Mouse (Mus musculus) MEL (cell line): Measurements from ENCODE around the gene Cwc15. TPM values are rescaled to one million over a fixed set of nuclear protein-coding genes. Genes with fewer than 3 reads are reported as not detected.
A peak's percentile ranks its signal among the peaks of the same experiment; 100 is the strongest.

Experiments
- DNase-seq: peaks from one replicate; pipeline ENCODE4 v3.0.0; 2011; ENCODE audit warnings: low read depth, low spot score
- H3K27ac ChIP-seq: 2 replicates; pipeline ENCODE4 v1.5.1; 2012; ENCODE audit warnings: low read depth, mild to moderate bottlenecking, control low read depth, low read length, moderate library complexity; ENCODE audit not compliant: control insufficient read depth
- H3K27me3 ChIP-seq, 2 experiments: fragments of 150-350 bp in 1 of 2; sonication (generic) in 1 of 2; 2 replicates each; pipeline ENCODE4 v1.6.1; 2012; ENCODE audit warnings: low read length in 2 of 2, mild to moderate bottlenecking in 2 of 2, improper control_type of control experiment in 1 of 2, moderate library complexity in 1 of 2; ENCODE audit not compliant: insufficient read depth in 2 of 2, control insufficient read depth in 1 of 2
- H3K36me3 ChIP-seq, 2 experiments: 2 replicates each; pipeline ENCODE4 v1.6.1; 2012 to 2014; ENCODE audit warnings: low read length in 2 of 2, improper control_type of control experiment in 1 of 2, inconsistent platforms in 1 of 2, mild to moderate bottlenecking in 1 of 2; ENCODE audit not compliant: insufficient read depth in 2 of 2, control insufficient read depth in 1 of 2
- H3K4me1 ChIP-seq, 2 experiments: fragments of 150-350 bp in 1 of 2; sonication (generic) in 1 of 2; 2 replicates each; pipeline ENCODE4 v1.6.1; 2012; ENCODE audit warnings: low read length in 2 of 2, improper control_type of control experiment in 1 of 2, mild to moderate bottlenecking in 1 of 2; ENCODE audit not compliant: insufficient read depth in 2 of 2, control insufficient read depth in 1 of 2
- H3K4me3 ChIP-seq, 2 experiments: fragments of 150-350 bp in 1 of 2; sonication (generic) in 1 of 2; 2 replicates each; pipeline ENCODE4 v1.5.1; 2012; ENCODE audit warnings: low read depth in 2 of 2, low read length in 2 of 2, mild to moderate bottlenecking in 2 of 2, moderate library complexity in 2 of 2, control low read depth in 1 of 2, improper control_type of control experiment in 1 of 2; ENCODE audit not compliant: control insufficient read depth in 1 of 2, insufficient read depth in 1 of 2
- H3K79me2 ChIP-seq: 2 replicates; pipeline ENCODE4 v1.6.1; 2012; ENCODE audit warnings: mild to moderate bottlenecking, low read length, moderate library complexity; ENCODE audit not compliant: control insufficient read depth, poor library complexity, insufficient read depth
- H3K9ac ChIP-seq: 2 replicates; pipeline ENCODE4 v1.6.1; 2012; ENCODE audit warnings: low read depth, mild to moderate bottlenecking, control low read depth, low read length, moderate library complexity; ENCODE audit not compliant: control insufficient read depth, poor library complexity, severe bottlenecking
- H3K9me3 ChIP-seq: fragments of 150-350 bp; sonication (generic); replicated peaks from 2 replicates; pipeline ENCODE4 v1.6.1; 2012; ENCODE audit warnings: mild to moderate bottlenecking, low read length, improper control_type of control experiment, moderate library complexity; ENCODE audit not compliant: insufficient read depth
- BHLHE40 ChIP-seq: IDR thresholded peaks from 2 replicates; pipeline ENCODE4 v1.6.1; 2012; ENCODE audit warnings: low read depth, mild to moderate bottlenecking, inconsistent platforms, low read length, improper control_type of control experiment, borderline replicate concordance
- CHD1 ChIP-seq: IDR thresholded peaks from 2 replicates; pipeline ENCODE4 v1.6.1; 2012; ENCODE audit warnings: low read depth, mild to moderate bottlenecking, inconsistent platforms, low read length, improper control_type of control experiment
- CHD2 ChIP-seq: IDR thresholded peaks from 2 replicates; pipeline ENCODE4 v1.6.1; 2011; ENCODE audit warnings: low read length, improper control_type of control experiment
- CTCF ChIP-seq, 3 experiments: IDR thresholded peaks in 2 of 3; conservative IDR thresholded peaks in 1 of 3; 2 replicates each; pipeline ENCODE4 v1.5.1; 2011 to 2012; ENCODE audit warnings: low read length in 3 of 3, low read depth in 2 of 3, mild to moderate bottlenecking in 2 of 3, improper control_type of control experiment in 1 of 3, inconsistent platforms in 1 of 3, mixed read lengths in 1 of 3, moderate library complexity in 1 of 3; ENCODE audit not compliant: control insufficient read depth in 1 of 3, insufficient read depth in 1 of 3, poor library complexity in 1 of 3, severe bottlenecking in 1 of 3
- E2F4 ChIP-seq: IDR thresholded peaks from 2 replicates; pipeline ENCODE4 v1.6.1; 2011; ENCODE audit warnings: low read depth, low read length, improper control_type of control experiment, borderline replicate concordance
- EP300 ChIP-seq, 2 experiments: IDR thresholded peaks; 2 replicates each; pipeline ENCODE4 v1.6.1; 2011; ENCODE audit warnings: improper control_type of control experiment in 2 of 2, low read length in 2 of 2, low read depth in 1 of 2, mild to moderate bottlenecking in 1 of 2
- ETS1 ChIP-seq: IDR thresholded peaks from 2 replicates; pipeline ENCODE4 v1.6.1; 2012; ENCODE audit warnings: low read depth, mild to moderate bottlenecking, inconsistent platforms, low read length, improper control_type of control experiment, moderate library complexity
- GABPA ChIP-seq: IDR thresholded peaks from 2 replicates; pipeline ENCODE4 v1.6.1; 2012; ENCODE audit warnings: low read depth, mild to moderate bottlenecking, inconsistent platforms, low read length, improper control_type of control experiment, moderate library complexity
- GATA1 ChIP-seq: IDR thresholded peaks from 2 replicates; pipeline ENCODE4 v1.6.1; 2011; ENCODE audit warnings: low read depth, low read length, improper control_type of control experiment
- HCFC1 ChIP-seq: IDR thresholded peaks from 2 replicates; pipeline ENCODE4 v1.6.1; 2012; ENCODE audit warnings: low read depth, mild to moderate bottlenecking, inconsistent platforms, low read length, improper control_type of control experiment, moderate library complexity
- KAT2A ChIP-seq: conservative IDR thresholded peaks from 2 replicates; pipeline ENCODE4 v1.6.1; 2012; ENCODE audit warnings: low read depth, low read length, improper control_type of control experiment, inconsistent platforms
- MAFK ChIP-seq: IDR thresholded peaks from 2 replicates; pipeline ENCODE4 v1.6.1; 2011; ENCODE audit warnings: low read depth, mild to moderate bottlenecking, low read length, improper control_type of control experiment, borderline replicate concordance
- MAZ ChIP-seq: IDR thresholded peaks from 2 replicates; pipeline ENCODE4 v1.6.1; 2012; ENCODE audit warnings: low read depth, mild to moderate bottlenecking, inconsistent platforms, low read length, improper control_type of control experiment
- MEF2A ChIP-seq: IDR thresholded peaks from 2 replicates; pipeline ENCODE4 v1.6.1; 2014; ENCODE audit warnings: low read depth, mild to moderate bottlenecking, inconsistent platforms, low read length, improper control_type of control experiment; ENCODE audit not compliant: poor library complexity, insufficient replicate concordance, severe bottlenecking; ENCODE audit errors: extremely low read depth
- MXI1 ChIP-seq: IDR thresholded peaks from 2 replicates; pipeline ENCODE4 v1.6.1; 2011; ENCODE audit warnings: mild to moderate bottlenecking, low read depth, low read length, improper control_type of control experiment
- MYB ChIP-seq: IDR thresholded peaks from 2 replicates; pipeline ENCODE4 v1.6.1; 2011; ENCODE audit warnings: mild to moderate bottlenecking, low read depth, low read length, improper control_type of control experiment
- MYC ChIP-seq: IDR thresholded peaks from 2 replicates; pipeline ENCODE4 v1.6.1; 2011; ENCODE audit warnings: low read depth, mild to moderate bottlenecking, low read length, improper control_type of control experiment, moderate library complexity
- NELFE ChIP-seq: IDR thresholded peaks from 2 replicates; pipeline ENCODE4 v1.6.1; 2011; ENCODE audit warnings: low read depth, low read length, improper control_type of control experiment
- NRF1 ChIP-seq: IDR thresholded peaks from 2 replicates; pipeline ENCODE4 v1.6.1; 2014; ENCODE audit warnings: low read depth, mild to moderate bottlenecking, inconsistent platforms, low read length, improper control_type of control experiment, moderate library complexity; ENCODE audit not compliant: poor library complexity, insufficient read depth, severe bottlenecking
- POLR2A ChIP-seq, 2 experiments: IDR thresholded peaks; 2 replicates each; pipeline ENCODE4 v1.6.1; 2011 to 2012; ENCODE audit warnings: low read length in 2 of 2, mild to moderate bottlenecking in 2 of 2, control low read depth in 1 of 2, improper control_type of control experiment in 1 of 2, low read depth in 1 of 2, moderate library complexity in 1 of 2; ENCODE audit not compliant: control insufficient read depth in 1 of 2, insufficient read depth in 1 of 2, poor library complexity in 1 of 2
- POLR2AphosphoS5 ChIP-seq: IDR thresholded peaks from 2 replicates; pipeline ENCODE4 v1.6.1; 2012; ENCODE audit warnings: low read depth, borderline replicate concordance, mild to moderate bottlenecking, inconsistent platforms, low read length, moderate library complexity, mixed read lengths
- RAD21 ChIP-seq: IDR thresholded peaks from 2 replicates; pipeline ENCODE4 v1.6.1; 2011; ENCODE audit warnings: mild to moderate bottlenecking, low read depth, low read length, improper control_type of control experiment
- RCOR1 ChIP-seq: IDR thresholded peaks from 2 replicates; pipeline ENCODE4 v1.6.1; 2012; ENCODE audit warnings: low read depth, mild to moderate bottlenecking, inconsistent platforms, low read length, improper control_type of control experiment
- SIN3A ChIP-seq: IDR thresholded peaks from 2 replicates; pipeline ENCODE4 v1.6.1; 2012; ENCODE audit warnings: low read length, improper control_type of control experiment, inconsistent platforms
- SMC3 ChIP-seq: IDR thresholded peaks from 2 replicates; pipeline ENCODE4 v1.6.1; 2011; ENCODE audit warnings: low read depth, low read length, improper control_type of control experiment
- TBP ChIP-seq: IDR thresholded peaks from 2 replicates; pipeline ENCODE4 v1.8.0; 2011; ENCODE audit warnings: low read depth, low read length, improper control_type of control experiment
- TCF12 ChIP-seq: IDR thresholded peaks from 2 replicates; pipeline ENCODE4 v1.6.1; 2014; ENCODE audit warnings: low read depth, mild to moderate bottlenecking, inconsistent platforms, low read length, improper control_type of control experiment, moderate library complexity
- USF1 ChIP-seq: IDR thresholded peaks from 2 replicates; pipeline ENCODE4 v1.6.1; 2014; ENCODE audit warnings: low read depth, mild to moderate bottlenecking, inconsistent platforms, low read length, improper control_type of control experiment, moderate library complexity
- USF2 ChIP-seq, 2 experiments: IDR thresholded peaks; 2 replicates each; pipeline ENCODE4 v1.6.1; 2011 to 2012; ENCODE audit warnings: improper control_type of control experiment in 2 of 2, low read length in 2 of 2, borderline replicate concordance in 1 of 2, inconsistent platforms in 1 of 2, low read depth in 1 of 2, mild to moderate bottlenecking in 1 of 2; ENCODE audit not compliant: insufficient read depth in 1 of 2
- ZC3H11A ChIP-seq: IDR thresholded peaks from 2 replicates; pipeline ENCODE4 v1.6.1; 2012; ENCODE audit warnings: low read depth, mild to moderate bottlenecking, inconsistent platforms, low read length, improper control_type of control experiment
- ZKSCAN1 ChIP-seq: IDR thresholded peaks from 2 replicates; pipeline ENCODE4 v1.6.1; 2012; ENCODE audit warnings: low read depth, mild to moderate bottlenecking, inconsistent platforms, low read length, improper control_type of control experiment, moderate library complexity
- ZMIZ1 ChIP-seq: IDR thresholded peaks from 2 replicates; pipeline ENCODE4 v1.6.1; 2012; ENCODE audit warnings: low read depth, mild to moderate bottlenecking, inconsistent platforms, low read length, improper control_type of control experiment, moderate library complexity
- polyA plus RNA-seq, 2 experiments: library from polyadenylated mRNA; stranded (reverse) in 1 of 2; unstranded in 1 of 2; fragments of >175 nt in 1 of 2; fragments of >200 nt in 1 of 2; gene quantifications; 2 replicates each; pipeline versions ENCODE4 v1.2.1 to v1.2.4; 2012; ENCODE audit warnings: low replicate concordance in 2 of 2, low read depth in 1 of 2; ENCODE audit not compliant: insufficient read length in 2 of 2, insufficient read depth in 1 of 2, missing spikeins in 1 of 2
- total RNA-seq: library from RNA; depleted of rRNA; stranded (reverse); fragments of 300-350 nt; gene quantifications from 2 replicates; pipeline ENCODE4 v1.2.3, GENCODE M21; 2012

Gene Cwc15
- total and polyA plus RNA-seq, 3 experiments: 196 to 562 (median 331) TPM

DNA sequence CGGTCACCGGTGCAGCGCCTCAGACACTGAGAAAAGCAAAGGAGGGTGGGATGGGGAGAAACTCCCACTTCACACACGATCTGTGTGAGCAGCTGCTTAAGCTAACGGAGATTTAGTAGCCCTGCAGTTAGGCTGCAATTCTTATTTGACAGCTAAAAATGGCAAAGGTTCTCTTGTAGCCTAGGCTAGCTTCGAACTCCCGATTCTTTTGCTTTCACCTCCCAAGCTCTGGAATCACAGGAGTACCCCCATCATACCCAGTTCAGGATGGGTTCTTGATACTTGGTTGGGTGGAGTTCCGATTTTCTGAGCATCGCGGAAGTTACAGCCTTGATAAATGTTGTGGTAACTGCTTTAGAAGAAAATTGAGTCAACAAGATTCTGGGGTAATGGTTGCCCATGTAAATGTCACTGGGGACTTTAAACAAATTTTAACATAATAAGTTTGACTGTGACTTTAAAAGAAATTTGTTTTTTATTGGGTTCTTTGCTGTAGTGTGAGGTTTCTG lies 553 bp downstream of the Cwc15 start (continued):
- TF ChIP-seq SMC3 (peak; percentile 26; the same call in 1 of the 2 replicates), CHD2 (no peak), TCF12 (no peak), CTCF (IDR thresholded peaks at IDR 0.05 in 2 of 3, conservative IDR thresholded peaks at IDR 0.05 in 1 of 3; ENCODE audit: control insufficient read depth in 1 of 3, insufficient read depth in 1 of 3, low read depth in 2 of 3, low read length in 3 of 3, poor library complexity in 1 of 3, severe bottlenecking in 1 of 3) (no peak), MXI1 (no peak), TBP (no peak), NELFE (no peak), CHD1 (no peak; the same call in 1 of the 2 replicates), HCFC1 (no peak)
- TF ChIP-seq, all 39 proteins: peak for 5

- Histone ChIP-seq H3K27ac (no peak overlapping the region), H3K79me2 (no peaks in the 10 kb centered on the region), H3K36me3 (peaks cover 0 to 18% of the 10 kb centered on the region in 2 experiments; a peak in 2 of 4 replicates), H3K4me3 (no peak overlapping the region), H3K4me1 (no peaks in the 10 kb centered on the region), H3K27me3 (no peaks in the 10 kb centered on the region), H3K9me3 (no peaks in the 10 kb centered on the region), H3K9ac (no peak overlapping the region)
- DNase-seq: peak; percentile 65
- TF ChIP-seq HCFC1 (no peak), USF2 (IDR thresholded peaks at IDR 0.05; ENCODE audit: borderline replicate concordance in 1 of 2, insufficient read depth in 1 of 2, low read depth in 1 of 2, low read length in 2 of 2) (no peak), MYB (no peak), KAT2A (no peak), MXI1 (no peak), MEF2A (no peak), RCOR1 (no peak), RAD21 (peak; percentile 88), MAZ (no peak), SMC3 (peak; percentile 93), NELFE (no peak; the same call in 1 of the 2 replicates), E2F4 (no peak), NRF1 (no peak), GATA1 (no peak), POLR2AphosphoS5 (no peak), ETS1 (no peak), USF1 (no peak), SIN3A (0 out of 2 replicates have a peak, but pooled peaks have one; percentile 13), ZC3H11A (peak; percentile 84), BHLHE40 (no peak), MYC (0 out of 2 replicates have a peak, but pooled peaks have one; percentile 44), ZMIZ1 (no peak), ZKSCAN1 (no peak), MAFK (no peak), EP300 (IDR thresholded peaks at IDR 0.05; ENCODE audit: low read depth in 1 of 2, low read length in 2 of 2) (no peak), GABPA (no peak), TBP (no peak), CHD1 (no peak), POLR2A (IDR thresholded peaks at IDR 0.05; ENCODE audit: control insufficient read depth in 1 of 2, insufficient read depth in 1 of 2, low read depth in 1 of 2, low read length in 2 of 2, poor library complexity in 1 of 2) (peak in 1 of 2 experiments; percentile 18; a peak in 2 of 4 replicates), TCF12 (no peak)
Observed at GRCm38 (mm10) chr9:14512633-14513445, 12.4 kb downstream of the Cwc15 start.
